Mouse (Mus musculus): Measurements from ENCODE around the gene Inpp4a.

- TF ChIP-seq E2F4 (IDR thresholded peaks at IDR 0.05; ENCODE audit: insufficient read depth), result no peak
- no peak for TF ChIP-seq MAX (IDR thresholded peaks at IDR 0.05; ENCODE audit: low read depth)
- TF ChIP-seq MYOD1 (IDR thresholded peaks at IDR 0.05; ENCODE audit: control insufficient read depth in 1 of 3, insufficient read length in 2 of 3, low read depth in 2 of 3), result no peak
- no peak for TF ChIP-seq POLR2A (IDR thresholded peaks at IDR 0.05; ENCODE audit: insufficient read length, low read depth)
- no peak for TF ChIP-seq CEBPB (IDR thresholded peaks at IDR 0.05; ENCODE audit: insufficient read depth, poor library complexity, severe bottlenecking)
- no peak for TF ChIP-seq POLR2AphosphoS2 (IDR thresholded peaks at IDR 0.05; ENCODE audit: insufficient read length, low read depth)
- TF ChIP-seq MYOG (IDR thresholded peaks at IDR 0.05; ENCODE audit: control insufficient read depth in 1 of 3, insufficient read depth in 1 of 3, insufficient read length in 2 of 3, low read depth in 2 of 3), result no peak
- TF ChIP-seq USF1 (IDR thresholded peaks at IDR 0.05; ENCODE audit: low read depth), result no peak
- no peak for TF ChIP-seq TCF12 (IDR thresholded peaks at IDR 0.05; ENCODE audit: insufficient read depth, poor library complexity, severe bottlenecking)
- no peak for TF ChIP-seq REST (IDR thresholded peaks at IDR 0.05; ENCODE audit: insufficient read depth, insufficient read length)
Observed at GRCm38 (mm10) chr1:37333741-37334440, 34.2 kb downstream of the Inpp4a start.

Data from myocyte (in vitro differentiated cells).